Mouse (Mus musculus) lung, adult 2 months (tissue): ENCODE results near the gene Unc119b.

Experiments
- CTCF ChIP-seq: fragments of 200-500 bp; IDR thresholded peaks from 2 replicates; pipeline ENCODE4 v1.5.1; 2011; ENCODE audit warnings: mild to moderate bottlenecking, low read length, control low read depth; ENCODE audit not compliant: insufficient read depth
- POLR2A ChIP-seq: fragments of 200-500 bp; IDR thresholded peaks from 2 replicates; pipeline ENCODE4 v1.6.1; 2011; ENCODE audit warnings: low read depth, mild to moderate bottlenecking, control low read depth, low read length, borderline replicate concordance; ENCODE audit errors: extremely low read depth

DNA sequence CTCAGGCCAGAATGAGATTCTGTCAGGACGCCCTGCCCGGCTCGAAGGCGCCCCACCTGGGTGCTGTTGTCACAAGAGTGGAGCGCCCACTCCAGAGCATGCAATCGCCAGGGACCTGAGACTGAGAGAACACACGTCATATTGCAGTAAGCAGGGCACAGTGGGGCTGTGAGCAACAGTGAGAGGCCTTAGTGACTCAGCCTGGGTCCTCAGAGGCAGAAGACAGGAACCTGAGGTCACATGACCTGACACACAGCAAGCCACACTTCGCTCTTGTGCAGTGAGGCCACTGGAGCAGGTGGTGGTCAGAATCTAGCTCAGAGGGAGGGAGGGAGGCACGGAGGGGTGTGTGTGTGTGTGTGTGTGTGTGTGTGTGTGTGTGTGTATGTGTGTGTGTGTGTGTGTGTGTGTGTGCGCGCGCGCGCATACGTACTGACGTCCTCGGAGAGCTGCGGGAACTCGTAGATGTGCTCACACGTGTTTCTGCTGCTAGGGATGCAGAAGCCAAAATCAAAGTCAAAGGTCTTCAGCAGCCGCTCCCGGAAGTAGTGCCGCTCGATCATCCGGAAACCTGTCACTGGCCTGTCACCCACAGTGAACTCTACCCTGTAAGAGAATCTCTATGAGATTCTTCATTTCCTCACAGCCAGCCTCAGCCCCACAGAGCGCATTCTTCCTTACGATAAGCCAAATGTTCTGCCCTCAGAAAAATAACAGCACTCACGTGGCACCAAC is 8.0 kb downstream of the Unc119b start:
- TF ChIP-seq CTCF: no peak
- TF ChIP-seq POLR2A: no peak
